Mouse (Mus musculus) hindbrain, embryonic 13.5 days (tissue): ENCODE data around the gene Gps1. TPM values are rescaled to one million over a fixed set of nuclear protein-coding genes. Genes with fewer than 3 reads are reported as not detected.

Source experiments
- ATAC-seq: fragments of 200-750 bp; cut with Nextera tagmentation; 2 replicates; pipeline ENCODE4 v1.8.0; 2017; ENCODE audit warnings: moderate TSS enrichment; ENCODE audit not compliant: low FRiP score
- H3K27ac ChIP-seq: fragments of 300-500 bp; sonication (generic); 2 replicates; pipeline ENCODE4 v1.5.1; 2015; ENCODE audit warnings: inconsistent platforms, mild to moderate bottlenecking, moderate library complexity
- H3K27me3 ChIP-seq: fragments of 300-500 bp; sonication (generic); 2 replicates; pipeline ENCODE4 v1.6.1; 2015; ENCODE audit warnings: mild to moderate bottlenecking, inconsistent platforms
- H3K36me3 ChIP-seq: fragments of 300-500 bp; sonication (generic); 2 replicates; pipeline ENCODE4 v1.6.1; 2015; ENCODE audit warnings: mild to moderate bottlenecking, inconsistent platforms
- H3K4me1 ChIP-seq: fragments of 300-500 bp; sonication (generic); replicated peaks from 2 replicates; pipeline ENCODE4 v1.6.1; 2015; ENCODE audit warnings: inconsistent platforms
- H3K4me2 ChIP-seq: fragments of 300-500 bp; sonication (generic); 2 replicates; pipeline ENCODE4 v1.6.1; 2015; ENCODE audit warnings: inconsistent platforms, mild to moderate bottlenecking, moderate library complexity
- H3K4me3 ChIP-seq: fragments of 300-500 bp; sonication (generic); 2 replicates; pipeline ENCODE4 v1.5.1; 2015; ENCODE audit warnings: mild to moderate bottlenecking, inconsistent platforms
- H3K9ac ChIP-seq: fragments of 300-500 bp; sonication (generic); 2 replicates; pipeline ENCODE4 v1.6.1; 2015; ENCODE audit warnings: mild to moderate bottlenecking, inconsistent platforms
- H3K9me3 ChIP-seq: fragments of 300-500 bp; sonication (generic); 2 replicates; pipeline ENCODE4 v1.6.1; 2016; ENCODE audit warnings: inconsistent platforms
- WGBS: fragments of 180-500 bp; shearing (Covaris S2); methylation state at CpG from one replicate; pipeline ENCODE4 v1.1.7; 2015; 5-methylcytosine and 5-hydroxymethylcytosine counted together
- polyA plus RNA-seq: library from polyadenylated mRNA; unstranded; fragments of >200 nt; fragmentation: Nextera tagmentation; extraction: Ambion mirVana; gene quantifications from 2 replicates; pipeline ENCODE4 v1.2.1, GENCODE M21; 2015

The Gps1 gene
- polyA plus RNA-seq, 1 experiment from 2014 or later = 265 TPM

DNA sequence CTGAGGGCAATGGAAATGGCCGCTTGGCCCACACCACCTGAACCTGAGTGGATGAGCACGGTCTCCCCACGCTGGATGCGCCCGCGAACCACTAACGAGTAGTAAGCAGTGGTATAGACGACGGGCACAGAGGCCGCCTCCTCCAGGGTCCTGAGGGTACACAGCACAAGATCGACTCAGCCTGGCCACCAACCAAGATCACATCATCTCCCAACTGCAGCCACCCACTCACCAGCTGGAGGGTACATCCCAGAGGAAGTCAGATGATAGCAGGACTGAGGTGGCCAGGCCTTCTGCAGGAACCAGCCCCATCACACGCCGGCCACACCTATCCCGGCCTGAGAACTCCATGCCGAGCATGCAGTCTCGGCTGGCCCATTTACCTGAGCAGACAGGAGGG, 28.0 kb downstream of the Gps1 start:
- Histone ChIP-seq H3K9me3 (no peaks in the 10 kb centered on the region), H3K4me3 (no peak overlapping the region), H3K9ac (no peak overlapping the region), H3K36me3 (peaks cover 100% of the 10 kb centered on the region), H3K4me1 (no peaks in the 10 kb centered on the region), H3K4me2 (no peak overlapping the region), H3K27ac (no peak overlapping the region), H3K27me3 (no peaks in the 10 kb centered on the region)
- no peak for ATAC-seq
- 97% methylated on average over 16 of the region's 16 CpGs for WGBS

DNA sequence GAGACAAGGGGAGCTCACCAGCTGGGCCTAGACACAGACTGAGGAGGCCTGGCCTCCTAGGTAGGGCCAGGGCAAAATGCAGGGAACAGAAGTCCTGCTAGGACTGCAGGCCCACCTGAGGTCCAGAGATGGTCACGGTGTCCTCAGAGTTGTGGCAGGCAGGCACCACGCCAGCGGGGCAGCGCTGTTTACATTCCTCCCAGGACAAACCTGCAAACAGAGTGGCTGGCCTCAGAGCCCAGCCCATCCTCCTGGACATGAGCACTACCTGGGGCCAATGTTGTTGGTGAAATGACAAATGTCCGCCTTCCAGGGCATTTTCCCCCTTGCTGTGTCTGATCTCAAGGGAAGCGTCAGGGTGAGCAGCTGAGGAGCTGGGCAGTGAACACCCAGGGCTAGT, 33.3 kb downstream of the Gps1 start:
- peaks cover 100% of the 10 kb centered on the region for H3K36me3 ChIP-seq
- ATAC-seq = no peak
- no peak overlapping the region for H3K4me2 ChIP-seq
- H3K4me3 ChIP-seq = no peak overlapping the region
- H3K9me3 ChIP-seq = no peaks in the 10 kb centered on the region
- H3K27ac ChIP-seq = no peak overlapping the region
- peaks cover 22% of the 10 kb centered on the region for H3K4me1 ChIP-seq
- WGBS = 88% methylated on average over 6 of the region's 6 CpGs
- H3K9ac ChIP-seq = peak overlapping the region; percentile 24; the same call in 1 of the 2 replicates
- no peaks in the 10 kb centered on the region for H3K27me3 ChIP-seq

DNA sequence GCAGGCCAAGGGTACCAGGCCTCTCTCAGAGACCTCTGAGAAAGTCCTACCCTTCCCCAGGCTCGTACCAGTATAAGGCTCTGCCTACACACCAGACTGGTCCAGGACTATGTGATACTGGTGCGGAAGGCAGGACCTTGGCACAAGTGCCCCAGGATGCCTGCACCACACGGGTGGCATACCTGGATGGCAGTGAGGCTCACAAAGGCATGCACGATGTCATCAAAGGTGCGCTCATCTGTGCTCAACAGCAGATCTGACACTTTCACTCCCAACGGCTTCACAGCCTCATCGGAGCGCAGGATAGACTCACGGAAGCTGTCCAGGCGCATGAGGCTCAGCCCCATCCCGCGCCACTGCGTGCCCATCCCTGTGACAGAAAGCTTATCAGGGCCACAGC, 34.2 kb downstream of the Gps1 start:
- no peak for ATAC-seq
- H3K27me3 ChIP-seq = no peaks in the 10 kb centered on the region
- H3K9me3 ChIP-seq = no peaks in the 10 kb centered on the region
- WGBS = 97% methylated on average over 13 of the region's 13 CpGs
- peaks cover 30% of the 10 kb centered on the region for H3K4me1 ChIP-seq
- H3K9ac ChIP-seq = peak overlapping the region; percentile 39; the same call in 1 of the 2 replicates
- no peak overlapping the region for H3K27ac ChIP-seq
- H3K4me2 ChIP-seq = no peak overlapping the region
- no peak overlapping the region for H3K4me3 ChIP-seq
- H3K36me3 ChIP-seq = peaks cover 91% of the 10 kb centered on the region

DNA sequence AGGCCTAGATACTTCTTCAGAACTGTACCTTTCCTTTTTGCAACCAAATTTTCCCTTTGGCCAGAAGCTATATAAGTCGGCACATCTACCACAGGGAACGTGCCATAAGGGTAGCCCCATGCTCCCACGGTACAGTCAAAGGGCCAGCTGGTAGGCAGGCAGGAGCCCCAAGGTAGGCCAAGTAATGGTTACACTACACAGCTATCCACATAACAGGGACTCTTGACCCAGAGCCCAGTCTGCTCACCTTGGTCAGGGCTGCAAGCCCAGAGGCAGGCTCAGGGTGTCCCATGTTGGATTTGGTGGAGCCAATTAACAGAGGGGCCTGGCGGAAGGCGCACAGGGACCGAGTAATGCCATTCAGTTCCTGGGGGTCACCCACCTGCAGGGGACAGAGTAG, 35.5 kb downstream of the Gps1 start:
- Histone ChIP-seq H3K27ac (no peak overlapping the region), H3K9ac (no peak overlapping the region), H3K4me2 (no peak overlapping the region), H3K4me1 (peaks cover 30% of the 10 kb centered on the region), H3K9me3 (no peaks in the 10 kb centered on the region), H3K27me3 (no peaks in the 10 kb centered on the region), H3K36me3 (peaks cover 78% of the 10 kb centered on the region), H3K4me3 (no peak overlapping the region)
- 97% methylated on average over 6 of the region's 6 CpGs for WGBS
- ATAC-seq = no peak

DNA sequence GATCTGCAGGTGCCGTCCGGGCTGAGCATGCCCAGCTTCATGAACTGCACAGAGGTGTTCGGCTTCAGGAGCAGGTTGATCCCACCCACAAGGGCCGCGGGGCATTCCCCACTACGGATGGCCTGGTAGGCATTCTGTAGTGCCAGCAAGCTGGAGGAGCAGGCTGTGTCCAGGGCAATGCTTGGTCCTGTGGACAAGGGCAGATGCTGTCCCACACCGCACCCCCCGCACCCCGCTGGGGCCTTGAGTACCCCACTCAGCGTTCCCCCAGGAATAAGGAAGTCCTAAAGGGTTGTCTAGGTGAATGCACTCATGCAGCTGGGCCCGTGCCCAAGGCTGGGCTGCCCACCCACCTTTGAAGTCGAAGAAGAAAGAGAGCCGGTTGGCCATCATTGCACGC, 36.5 kb downstream of the Gps1 start:
- no peak overlapping the region; the same call in 1 of the 2 replicates for H3K4me2 ChIP-seq
- no peak overlapping the region for H3K4me3 ChIP-seq
- 89% methylated on average over 14 of the region's 14 CpGs for WGBS
- H3K27ac ChIP-seq = no peak overlapping the region
- H3K36me3 ChIP-seq = peaks cover 68% of the 10 kb centered on the region
- peaks cover 39% of the 10 kb centered on the region for H3K4me1 ChIP-seq
- ATAC-seq = no peak
- H3K27me3 ChIP-seq = no peaks in the 10 kb centered on the region
- H3K9me3 ChIP-seq = no peaks in the 10 kb centered on the region
- peak overlapping the region; percentile 98; the same call in 1 of the 2 replicates for H3K9ac ChIP-seq

DNA sequence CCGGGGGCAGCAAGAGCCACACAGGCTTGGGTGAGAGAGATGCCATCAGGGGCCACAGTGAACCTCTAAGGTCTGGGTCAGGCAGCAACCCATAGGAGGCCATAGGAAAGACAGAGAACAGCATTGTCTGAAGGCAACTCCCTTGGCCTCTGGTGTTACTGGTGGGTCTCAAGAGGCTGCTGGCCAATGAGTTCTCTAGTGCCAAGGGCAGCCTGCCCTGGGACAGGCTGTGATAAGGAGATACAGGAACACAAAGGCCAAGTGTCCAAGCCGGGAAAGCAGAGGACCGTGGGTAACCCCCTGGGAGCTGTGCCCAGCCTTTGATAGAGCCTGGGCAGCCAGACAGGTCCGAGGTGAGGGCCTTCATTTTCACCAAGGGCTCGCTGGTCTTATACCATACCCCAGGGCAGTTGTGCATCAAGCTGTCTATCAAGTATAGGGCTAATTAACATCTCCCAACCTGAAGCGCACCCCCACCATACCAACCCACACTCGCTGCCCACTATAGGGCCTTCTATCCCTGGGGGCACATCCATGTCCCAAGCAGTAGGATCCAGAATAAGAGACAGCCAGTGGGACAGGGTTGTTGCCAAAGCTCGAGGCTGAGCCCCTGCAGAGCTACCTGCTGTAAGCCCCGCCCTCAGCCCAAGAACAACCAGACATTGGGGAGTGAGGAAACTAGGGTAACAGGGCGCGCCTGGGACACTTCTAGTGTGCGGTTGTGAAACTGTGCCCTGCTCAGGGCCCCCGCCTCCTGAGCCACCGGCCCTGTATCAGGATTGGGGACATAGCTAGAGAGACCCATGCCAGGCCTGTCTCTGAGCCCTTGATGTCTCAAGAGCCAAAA, 37.2 kb downstream of the Gps1 start:
- peaks cover 46% of the 10 kb centered on the region for H3K4me1 ChIP-seq
- H3K36me3 ChIP-seq = peaks cover 61% of the 10 kb centered on the region
- peak overlapping the region; percentile 91 for H3K4me3 ChIP-seq
- whole genome bisulfite sequencing = 78% methylated on average over 14 of the region's 14 CpGs
- H3K27me3 ChIP-seq = no peaks in the 10 kb centered on the region
- ATAC-seq = no peak
- H3K9ac ChIP-seq = peak overlapping the region; percentile 98
- no peak overlapping the region for H3K27ac ChIP-seq
- H3K9me3 ChIP-seq = no peaks in the 10 kb centered on the region
- peak overlapping the region; percentile 99 for H3K4me2 ChIP-seq

DNA sequence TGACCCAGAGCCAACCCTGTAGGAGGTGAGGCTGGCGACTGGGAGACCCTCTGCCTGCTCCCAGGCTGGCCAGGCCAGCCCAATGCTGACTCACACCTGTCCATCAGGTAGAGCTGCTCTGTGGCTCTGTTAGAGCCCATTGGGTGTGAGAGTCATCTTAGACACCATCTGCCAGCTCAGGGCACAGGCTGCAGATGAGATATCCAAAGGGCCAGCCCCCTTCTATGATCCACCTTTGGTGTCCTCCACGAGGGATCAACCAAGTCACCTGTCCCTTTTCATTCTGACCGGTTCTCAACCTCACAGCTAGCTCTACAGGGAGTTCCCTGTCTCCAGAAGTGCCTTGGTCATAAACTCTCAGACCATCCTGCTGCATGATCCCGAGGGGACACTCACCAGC, 38.2 kb downstream of the Gps1 start:
- Histone ChIP-seq H3K4me3 (peak overlapping the region; percentile 91), H3K4me2 (peak overlapping the region; percentile 99), H3K4me1 (peaks cover 51% of the 10 kb centered on the region), H3K27ac (0 out of 2 replicates have a peak overlapping the region, but pooled peaks have one; percentile 100), H3K9me3 (no peaks in the 10 kb centered on the region), H3K27me3 (no peaks in the 10 kb centered on the region), H3K36me3 (peaks cover 50% of the 10 kb centered on the region), H3K9ac (peak overlapping the region; percentile 98)
- 69% methylated on average over 4 of the region's 4 CpGs for WGBS
- no peak for ATAC-seq

DNA sequence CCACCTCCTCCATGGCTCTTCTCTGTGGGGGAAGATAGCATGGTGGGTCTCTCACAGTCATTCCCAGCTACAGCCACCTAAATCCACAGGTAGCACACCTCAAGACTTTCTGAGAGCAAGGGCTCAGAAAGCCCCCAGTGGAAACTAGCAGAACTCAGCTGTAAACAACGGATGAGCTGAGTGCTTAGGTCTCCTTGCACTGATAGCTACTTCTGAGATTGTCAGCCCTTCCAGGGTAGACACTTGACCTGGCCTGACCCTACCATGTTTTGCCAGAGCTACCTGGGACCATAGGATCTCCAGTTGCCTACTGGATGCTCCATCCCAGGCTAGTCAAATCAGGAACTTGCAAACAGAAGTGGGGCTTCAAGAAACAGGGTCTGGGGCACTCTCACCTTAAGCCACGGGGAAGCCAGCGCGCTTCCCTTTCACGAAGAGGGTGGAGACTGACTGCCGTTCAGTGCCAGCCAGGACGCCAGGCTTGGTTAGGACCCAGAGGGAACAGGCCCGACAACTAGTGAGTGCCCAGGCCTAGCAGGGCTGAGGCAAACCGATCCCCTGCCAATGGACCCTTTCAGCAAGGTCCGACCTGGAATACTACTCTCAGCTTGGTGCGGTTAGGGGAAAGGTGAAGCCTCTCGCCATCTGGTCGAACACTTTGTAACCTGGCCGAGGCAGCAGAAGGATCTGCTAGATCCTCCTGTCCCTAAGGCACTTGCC, 38.9 kb downstream of the Gps1 start:
- Histone ChIP-seq H3K9me3 (no peaks in the 10 kb centered on the region), H3K9ac (peak overlapping the region; percentile 98), H3K27me3 (no peaks in the 10 kb centered on the region), H3K4me1 (peaks cover 51% of the 10 kb centered on the region), H3K4me2 (peak overlapping the region; percentile 99), H3K36me3 (peaks cover 44% of the 10 kb centered on the region), H3K27ac (peak overlapping the region; percentile 100), H3K4me3 (peak overlapping the region; percentile 91)
- no peak for ATAC-seq
- WGBS = 1% methylated on average over 14 of the region's 14 CpGs

DNA sequence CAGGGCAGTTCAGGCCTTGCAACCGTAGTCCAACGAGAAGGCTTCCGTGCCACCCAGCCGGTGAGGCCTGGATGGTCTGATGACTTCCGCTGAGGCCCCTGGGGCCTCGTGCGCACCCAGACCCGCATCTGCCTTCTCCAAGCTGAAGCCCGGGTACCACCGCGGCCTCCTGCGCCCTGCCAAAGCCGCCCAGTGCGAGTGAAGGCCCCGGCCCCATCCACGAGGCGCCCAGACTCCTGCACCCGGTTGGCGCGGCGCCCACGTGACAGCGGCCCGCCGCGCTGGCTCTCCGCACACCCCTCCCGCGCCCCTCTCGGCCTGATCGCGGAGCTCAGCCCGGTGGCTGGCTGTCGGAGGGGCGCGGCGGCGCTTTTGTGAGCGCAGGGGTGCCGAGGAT, 39.5 kb downstream of the Gps1 start:
- Histone ChIP-seq H3K4me1 (peaks cover 51% of the 10 kb centered on the region), H3K9ac (peak overlapping the region; percentile 98), H3K4me3 (peak overlapping the region; percentile 91), H3K9me3 (no peaks in the 10 kb centered on the region), H3K4me2 (peak overlapping the region; percentile 99), H3K36me3 (peaks cover 38% of the 10 kb centered on the region), H3K27me3 (no peaks in the 10 kb centered on the region), H3K27ac (peak overlapping the region; percentile 100)
- peak; percentile 57 for ATAC-seq
- WGBS = under 1% methylated on average over 35 of the region's 40 CpGs

DNA sequence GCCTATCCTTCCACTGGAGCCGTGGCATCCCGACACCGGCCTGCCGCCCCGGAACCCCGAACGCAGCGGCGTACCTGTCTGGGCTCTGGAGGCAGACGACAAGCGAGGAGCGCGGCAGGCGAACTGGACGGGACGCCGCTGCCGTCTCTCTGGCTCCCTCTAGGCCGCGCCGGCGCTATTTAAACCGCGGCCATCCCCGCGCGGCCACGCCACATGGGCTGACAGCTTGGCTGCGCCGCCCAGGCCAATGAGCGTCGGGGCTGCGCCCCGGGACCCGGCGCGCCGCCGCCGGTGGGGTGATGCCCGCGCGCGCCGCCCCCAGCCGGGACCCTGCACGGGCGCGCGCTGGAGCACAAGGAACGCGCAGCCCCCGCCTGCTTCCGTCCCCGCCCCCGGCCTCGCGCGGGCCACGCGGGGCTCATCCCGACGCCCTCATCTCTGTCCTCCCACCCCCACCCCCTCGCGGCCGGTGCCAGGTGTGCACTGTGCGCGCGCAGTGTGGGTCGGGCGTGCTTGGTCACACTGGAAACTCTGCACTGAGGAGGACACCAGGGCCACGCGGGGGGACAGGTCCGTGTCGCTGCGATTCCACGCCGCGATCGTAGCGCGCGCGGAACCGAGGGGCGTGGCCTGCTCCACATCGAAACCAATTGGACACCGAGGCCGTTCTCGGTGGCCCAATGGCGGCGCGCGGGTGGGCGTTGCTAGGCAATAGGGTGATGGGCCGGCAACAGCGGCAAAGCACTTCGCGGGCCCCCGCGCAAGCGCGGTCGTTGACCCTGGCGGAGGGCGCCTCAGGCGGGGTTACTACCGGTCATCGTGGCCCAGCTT, 40.1 kb downstream of the Gps1 start, which contains the start of gene Fasn:
Gene Fasn, minus strand, starts transcription at position 592 of the 831 bp plus-strand sequence.
- H3K36me3 ChIP-seq = peaks cover 32% of the 10 kb centered on the region
- ATAC-seq = peak; percentile 92
- no peaks in the 10 kb centered on the region for H3K27me3 ChIP-seq
- peak within 1 kb of the TSS; percentile 98 for H3K9ac ChIP-seq
- peak within 1 kb of the TSS; percentile 100 for H3K27ac ChIP-seq
- peak within 1 kb of the TSS; percentile 99 for H3K4me2 ChIP-seq
- under 1% methylated on average over 103 of the region's 109 CpGs for WGBS
- H3K9me3 ChIP-seq = no peaks in the 10 kb centered on the region
- H3K4me3 ChIP-seq = peak within 1 kb of the TSS; percentile 91
- H3K4me1 ChIP-seq = peaks cover 51% of the 10 kb centered on the region

DNA sequence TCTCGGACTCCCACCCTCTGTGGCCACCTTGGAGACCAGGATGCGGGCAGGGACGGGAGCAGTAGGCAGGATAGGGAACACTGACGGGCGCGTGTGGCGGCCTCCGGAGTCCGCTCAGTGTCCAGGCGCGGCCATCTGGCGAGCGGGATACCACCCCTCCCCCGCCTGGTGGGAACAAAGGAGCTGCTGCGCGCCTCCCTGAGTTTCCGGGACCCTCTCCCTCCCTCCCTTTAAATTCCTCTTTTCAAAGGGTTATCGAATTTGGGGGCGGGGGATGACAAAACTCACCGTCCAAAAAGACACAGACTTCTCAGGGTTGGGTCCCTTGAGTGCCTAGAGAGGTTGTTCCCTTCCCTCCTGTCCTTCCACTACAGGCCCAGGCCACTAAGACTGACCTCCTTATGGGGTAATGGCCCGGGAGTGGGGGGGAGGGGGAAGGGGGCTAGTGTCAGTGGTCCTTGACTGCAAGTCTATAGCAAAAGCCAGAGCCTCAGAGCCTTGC, 40.8 kb downstream of the Gps1 start:
- peak; percentile 4; the same call in 1 of the 2 replicates for ATAC-seq
- under 1% methylated on average over 21 of the region's 21 CpGs for WGBS
- H3K9ac ChIP-seq = peak overlapping the region; percentile 98

More for the DNA sequence above, 40.8 kb downstream of the Gps1 start:
- Histone ChIP-seq H3K4me1 (peaks cover 51% of the 10 kb centered on the region), H3K4me2 (peak overlapping the region; percentile 99), H3K27me3 (no peaks in the 10 kb centered on the region), H3K9me3 (no peaks in the 10 kb centered on the region), H3K4me3 (peak overlapping the region; percentile 91), H3K27ac (peak overlapping the region; percentile 100), H3K36me3 (peaks cover 25% of the 10 kb centered on the region)
